Mouse (Mus musculus) cerebellum, postnatal 10 days (tissue): ENCODE data around the gene Emc9.

Source experiments
- DNase-seq, 2 experiments: peaks; one replicate each; pipeline ENCODE4 v3.0.0; 2021; ENCODE audit warnings: mixed read lengths in 2 of 2

Gene Emc9

GRCm38 (mm10) chr14:55558740-55559448 lies 26.2 kb downstream of the Emc9 start:
- DNase-seq: no peak

- DNase-seq: no peak
Observed at GRCm38 (mm10) chr14:55557587-55557986, 27.5 kb downstream of the Emc9 start.

- DNase-seq: peak; percentile 93 to 95
Observed at GRCm38 (mm10) chr14:55557003-55557402, 28.1 kb downstream of the Emc9 start.

GRCm38 (mm10) chr14:55555788-55556187 lies 29.3 kb downstream of the Emc9 start:
- DNase-seq: no peak

GRCm38 (mm10) chr14:55554635-55555034 lies 30.5 kb downstream of the Emc9 start:
- no peak for DNase-seq

- DNase-seq: no peak
Observed at GRCm38 (mm10) chr14:55551794-55552193, 33.3 kb downstream of the Emc9 start.

GRCm38 (mm10) chr14:55551347-55551746 lies 33.8 kb downstream of the Emc9 start:
- no peak for DNase-seq

- peak; percentile 49 to 50 for DNase-seq
Observed at GRCm38 (mm10) chr14:55550191-55550590, 34.9 kb downstream of the Emc9 start.

GRCm38 (mm10) chr14:55544334-55544733 lies 40.8 kb downstream of the Emc9 start:
- DNase-seq: peak; percentile 72 to 76

- DNase-seq: no peak
Observed at GRCm38 (mm10) chr14:55542268-55542667, 42.8 kb downstream of the Emc9 start.

GRCm38 (mm10) chr14:55540787-55541321 lies 44.2 kb downstream of the Emc9 start:
- DNase-seq: peak; percentile 93 to 95

- DNase-seq: peak; percentile 83 to 87
Observed at GRCm38 (mm10) chr14:55540067-55540786, 44.9 kb downstream of the Emc9 start, which contains the start of gene Pck2. Gene Pck2, plus strand, starts transcription at chr14:55540266.

GRCm38 (mm10) chr14:55536116-55536745 lies 48.9 kb downstream of the Emc9 start:
- DNase-seq: peak; percentile 81 to 85
